Mouse (Mus musculus): ENCODE data around the gene Taar6. TPM values are rescaled to one million over a fixed set of nuclear protein-coding genes. Genes with fewer than 3 reads are reported as not detected.

Gene Taar6
- polyA plus RNA-seq, 1 experiment: not detected

DNA sequence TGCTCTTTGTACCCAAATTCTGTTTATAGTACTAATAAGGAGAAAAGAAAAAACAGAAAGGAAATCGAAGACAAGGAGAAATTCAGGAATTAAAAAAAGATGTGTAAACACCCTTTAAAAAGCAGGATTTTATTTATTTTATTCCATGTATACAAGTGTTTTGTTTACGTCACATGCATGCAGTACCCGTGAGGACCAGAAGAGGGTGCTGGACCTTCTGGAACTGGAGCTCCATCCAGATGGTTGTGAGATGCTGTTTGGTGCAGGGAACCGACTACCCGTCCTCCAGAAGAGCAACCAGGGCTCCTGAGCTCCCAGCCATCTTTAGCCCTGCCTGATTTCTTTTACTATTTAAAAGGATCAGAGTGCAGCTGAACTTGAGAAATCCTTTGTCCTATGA lies 43.0 kb downstream of the Taar6 start:
- no peak for DNase-seq (ENCODE audit: low read depth in 1 of 2, low spot score in 2 of 2)
- TF ChIP-seq CTCF (IDR thresholded peaks at IDR 0.05; ENCODE audit: extremely low read depth, insufficient read depth, insufficient read length, insufficient replicate concordance) (0 out of 2 replicates have a peak, but pooled peaks have one; percentile 4), POLR2A (IDR thresholded peaks at IDR 0.05; ENCODE audit: low read depth, low read length) (no peak)
- Histone ChIP-seq H3K36me3 (ENCODE audit: control insufficient read depth, insufficient read depth, low read length) (no peaks in the 10 kb centered on the region), H3K27me3 (ENCODE audit: control insufficient read depth, insufficient read depth, low read length) (no peaks in the 10 kb centered on the region), H3K4me1 (ENCODE audit: control insufficient read depth, insufficient read depth, insufficient read length) (no peaks in the 10 kb centered on the region), H3K27ac (ENCODE audit: insufficient read depth, low read length) (no peak overlapping the region), H3K4me3 (ENCODE audit: extremely low read depth, insufficient read depth, insufficient read length) (no peak overlapping the region)
- whole genome bisulfite sequencing: 81% methylated on average over 5 of the region's 5 CpGs

DNA sequence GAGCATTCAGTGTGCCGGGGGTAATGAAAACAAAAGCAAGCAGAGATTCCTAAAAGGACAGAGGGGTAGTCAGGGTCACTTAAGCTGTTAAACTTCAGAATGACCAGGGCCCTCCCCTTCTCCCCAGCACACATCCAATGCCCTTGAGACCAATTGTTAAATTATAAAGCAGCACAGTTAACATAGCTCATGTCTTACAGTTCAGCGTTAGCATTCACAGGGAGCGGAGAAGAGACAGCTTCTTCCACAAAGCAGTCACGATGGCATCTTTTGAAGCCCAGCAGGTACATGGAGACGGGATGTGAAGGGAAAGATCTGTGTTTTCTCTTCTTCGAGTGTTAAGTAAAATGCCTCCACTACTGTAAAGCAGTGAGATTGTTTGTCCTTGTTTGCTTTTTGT lies 47.1 kb downstream of the Taar6 start, which contains the start of gene Taar2:
Gene Taar2, plus strand, starts transcription at position 261 of the 400 bp plus-strand sequence.
- Histone ChIP-seq H3K27ac (ENCODE audit: insufficient read depth, low read length) (no peak within 1 kb of the TSS), H3K4me3 (ENCODE audit: extremely low read depth, insufficient read depth, insufficient read length) (no peak within 1 kb of the TSS), H3K27me3 (ENCODE audit: control insufficient read depth, insufficient read depth, low read length) (no peaks in the 10 kb centered on the region), H3K4me1 (ENCODE audit: control insufficient read depth, insufficient read depth, insufficient read length) (no peaks in the 10 kb centered on the region), H3K36me3 (ENCODE audit: control insufficient read depth, insufficient read depth, low read length) (no peaks in the 10 kb centered on the region)
- DNase-seq (ENCODE audit: low read depth in 1 of 2, low spot score in 2 of 2): no peak
- TF ChIP-seq POLR2A (IDR thresholded peaks at IDR 0.05; ENCODE audit: low read depth, low read length): no peak
- no peak for TF ChIP-seq CTCF (IDR thresholded peaks at IDR 0.05; ENCODE audit: extremely low read depth, insufficient read depth, insufficient read length, insufficient replicate concordance)
- 83% methylated on average over 6 of the region's 6 CpGs for WGBS

DNA sequence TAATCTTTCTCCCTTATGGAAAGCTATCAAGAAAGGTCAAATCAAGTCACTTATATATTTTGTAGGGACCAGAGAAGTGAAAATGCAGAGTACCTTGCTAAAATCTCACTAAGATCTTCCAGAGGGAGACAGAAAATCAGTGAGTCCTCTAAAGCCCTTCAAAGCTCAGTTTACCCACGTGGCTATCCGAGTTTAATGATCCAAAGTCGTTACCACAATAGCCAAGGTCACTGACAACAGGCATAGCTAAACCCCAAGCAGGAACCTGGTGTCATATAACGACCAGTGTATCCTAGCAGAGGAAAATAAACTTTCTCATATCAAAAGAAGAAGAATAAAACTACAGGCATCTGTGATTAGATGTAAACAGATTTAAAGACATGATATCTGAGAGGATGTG lies 47.8 kb downstream of the Taar6 start:
- DNase-seq (ENCODE audit: low read depth in 1 of 2, low spot score in 2 of 2): no peak
- Histone ChIP-seq H3K36me3 (ENCODE audit: control insufficient read depth, insufficient read depth, low read length) (no peaks in the 10 kb centered on the region), H3K27ac (ENCODE audit: insufficient read depth, low read length) (no peak overlapping the region), H3K4me1 (ENCODE audit: control insufficient read depth, insufficient read depth, insufficient read length) (no peaks in the 10 kb centered on the region), H3K4me3 (ENCODE audit: extremely low read depth, insufficient read depth, insufficient read length) (no peak overlapping the region), H3K27me3 (ENCODE audit: control insufficient read depth, insufficient read depth, low read length) (no peaks in the 10 kb centered on the region)
- 58% methylated on average over 4 of the region's 4 CpGs for WGBS
- TF ChIP-seq POLR2A (IDR thresholded peaks at IDR 0.05; ENCODE audit: low read depth, low read length): no peak
- no peak for TF ChIP-seq CTCF (IDR thresholded peaks at IDR 0.05; ENCODE audit: extremely low read depth, insufficient read depth, insufficient read length, insufficient replicate concordance)

Other genes with a start within 250 kb of the Taar6 start
- 1,677 and 2,344 TPM in 2 replicates for gene Rps12, start 198.4 kb downstream of the Taar6 start, polyA plus RNA-seq (2012; rRNA removed)
- gene Slc18b1, start 188.7 kb downstream of the Taar6 start, polyA plus RNA-seq (2012; rRNA removed): 1.1 TPM in 2 replicates
- 1.8 and 2.2 TPM in 2 replicates for gene Vnn3, start 134.2 kb downstream of the Taar6 start, polyA plus RNA-seq (2012; rRNA removed)
- gene Vnn1, start 91.0 kb downstream of the Taar6 start, polyA plus RNA-seq (2012; rRNA removed): 0.08 and 0.20 TPM in 2 replicates
- gene Taar1, start 65.3 kb downstream of the Taar6 start, polyA plus RNA-seq (2012; rRNA removed): not detected in 2 replicates
- gene Taar2, start 47.1 kb downstream of the Taar6 start, polyA plus RNA-seq (2012; rRNA removed): not detected in 2 replicates
- not detected in 2 replicates for gene Taar3, start 36.1 kb downstream of the Taar6 start, polyA plus RNA-seq (2012; rRNA removed)
- not detected in 2 replicates for gene Taar4, start 25.2 kb downstream of the Taar6 start, polyA plus RNA-seq (2012; rRNA removed)
- gene Taar5, start 14.9 kb downstream of the Taar6 start, polyA plus RNA-seq (2012; rRNA removed): not detected in 2 replicates
- not detected in 2 replicates for gene Taar7a, start 7.8 kb upstream of the Taar6 start, polyA plus RNA-seq (2012; rRNA removed)
- not detected in 2 replicates for gene Taar7b, start 14.3 kb upstream of the Taar6 start, polyA plus RNA-seq (2012; rRNA removed)
- not detected in 2 replicates for gene Taar7d, start 41.6 kb upstream of the Taar6 start, polyA plus RNA-seq (2012; rRNA removed)
- gene Taar7e, start 52.0 kb upstream of the Taar6 start, polyA plus RNA-seq (2012; rRNA removed): not detected in 2 replicates
- not detected in 2 replicates for gene Taar7f, start 63.9 kb upstream of the Taar6 start, polyA plus RNA-seq (2012; rRNA removed)
- gene Taar8a, start 90.9 kb upstream of the Taar6 start, polyA plus RNA-seq (2012; rRNA removed): not detected in 2 replicates
- 0.20 and 0.75 TPM in 2 replicates for gene Taar8b, start 106.6 kb upstream of the Taar6 start, polyA plus RNA-seq (2012; rRNA removed)
- gene Taar8c, start 116.3 kb upstream of the Taar6 start, polyA plus RNA-seq (2012; rRNA removed): 0.15 and 0.25 TPM in 2 replicates
- 0.07 TPM in 1 of 2 replicates, not detected in the other for gene Taar9, start 123.9 kb upstream of the Taar6 start, polyA plus RNA-seq (2012; rRNA removed)
- 57.6 and 61.7 TPM in 2 replicates for gene Stx7, start 163.7 kb upstream of the Taar6 start, polyA plus RNA-seq (2012; rRNA removed)
- 0.06 and 0.15 TPM in 2 replicates for gene Moxd1, start 237.9 kb upstream of the Taar6 start, polyA plus RNA-seq (2012; rRNA removed)

Measured in spleen, adult 2 months (tissue).